Mouse (Mus musculus): Measurements from ENCODE around the gene Map3k7. TPM values are rescaled to one million over a fixed set of nuclear protein-coding genes. Genes with fewer than 3 reads are reported as not detected.

The Map3k7 gene
- polyA plus RNA-seq, 1 experiment from 2014 or later: 20.0 TPM

DNA sequence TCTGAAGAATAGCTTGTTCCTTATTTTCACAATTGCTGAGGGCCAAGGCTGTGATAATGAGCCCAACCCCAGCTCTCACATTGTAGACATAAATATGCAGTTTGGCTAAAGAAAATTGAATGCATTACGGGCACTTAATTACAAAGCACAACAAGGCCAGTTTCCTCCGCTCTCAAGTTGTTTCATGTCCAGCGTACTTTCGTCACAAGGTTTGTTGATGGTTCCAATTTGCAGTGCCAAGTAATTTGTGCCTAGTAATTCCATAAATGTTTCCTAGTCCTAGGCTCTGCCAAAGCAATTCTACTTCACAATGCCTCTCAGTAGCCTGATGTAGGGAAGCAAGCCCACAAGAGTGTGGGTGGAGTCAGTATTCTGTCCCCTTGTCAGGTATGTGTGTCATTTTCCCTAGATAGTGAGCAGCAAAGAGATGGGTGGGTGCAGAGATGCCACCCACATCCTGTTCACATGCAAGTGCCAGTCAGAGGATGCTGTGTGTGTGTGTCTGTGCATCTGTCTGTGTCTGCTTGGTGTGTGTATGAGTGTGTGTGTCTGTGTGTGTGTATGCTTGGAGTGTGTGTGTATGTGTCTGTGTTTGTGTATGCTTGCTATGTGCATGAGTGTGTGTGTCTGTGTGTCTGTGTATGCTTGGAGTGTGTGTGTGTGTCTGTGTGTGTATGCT lies 98.6 kb downstream of the Map3k7 start:
- no peak overlapping the region for H3K4me3 ChIP-seq (ENCODE audit: low read depth, low read length)
- H3K27ac ChIP-seq (ENCODE audit: low read length): no peak overlapping the region
- H3K36me3 ChIP-seq (ENCODE audit: control insufficient read depth, insufficient read depth, low read length): no peaks in the 10 kb centered on the region
- H3K9ac ChIP-seq (ENCODE audit: low read depth, low read length): no peak overlapping the region
- no peaks in the 10 kb centered on the region for H3K9me3 ChIP-seq (replicated peaks; ENCODE audit: control insufficient read depth, low read length, poor library complexity, severe bottlenecking)
- no peaks in the 10 kb centered on the region for H3K27me3 ChIP-seq (ENCODE audit: control insufficient read depth, insufficient read depth, low read depth, low read length)
- no peaks in the 10 kb centered on the region for H3K4me1 ChIP-seq (ENCODE audit: control insufficient read depth, insufficient read depth, low read length)
- no peak for ATAC-seq
- no peak overlapping the region for H3K4me2 ChIP-seq (ENCODE audit: low read length)
- WGBS: 72% methylated on average over 4 of the region's 4 CpGs

DNA sequence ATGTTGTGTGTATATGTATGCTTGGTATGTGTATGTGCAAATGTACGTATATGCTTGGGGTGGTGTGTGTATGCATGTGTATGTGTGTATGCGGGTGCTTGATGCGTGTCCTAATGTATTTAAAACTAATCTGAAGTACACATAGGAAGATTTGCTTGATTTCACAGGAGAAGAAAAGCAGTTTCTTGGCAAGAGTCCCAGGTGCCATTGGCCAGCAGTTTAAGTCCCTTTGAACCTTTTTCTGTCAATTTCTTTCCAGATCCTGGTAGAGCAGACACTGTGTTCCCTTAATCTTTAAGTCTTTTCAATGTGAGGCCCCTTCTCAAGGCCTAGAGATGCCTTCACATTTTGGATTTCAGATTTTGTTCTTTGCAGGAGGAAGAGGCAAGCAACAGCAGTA lies 99.4 kb downstream of the Map3k7 start:
- 62% methylated on average over 3 of the region's 3 CpGs for WGBS
- no peak overlapping the region for H3K4me2 ChIP-seq (ENCODE audit: low read length)
- no peaks in the 10 kb centered on the region for H3K9me3 ChIP-seq (replicated peaks; ENCODE audit: control insufficient read depth, low read length, poor library complexity, severe bottlenecking)
- H3K9ac ChIP-seq (ENCODE audit: low read depth, low read length): no peak overlapping the region
- H3K4me1 ChIP-seq (ENCODE audit: control insufficient read depth, insufficient read depth, low read length): no peaks in the 10 kb centered on the region
- no peak overlapping the region for H3K4me3 ChIP-seq (ENCODE audit: low read depth, low read length)
- ATAC-seq: no peak
- no peaks in the 10 kb centered on the region for H3K36me3 ChIP-seq (ENCODE audit: control insufficient read depth, insufficient read depth, low read length)
- H3K27ac ChIP-seq (ENCODE audit: low read length): no peak overlapping the region
- H3K27me3 ChIP-seq (ENCODE audit: control insufficient read depth, insufficient read depth, low read depth, low read length): no peaks in the 10 kb centered on the region

All from midbrain, embryonic 16.5 days (tissue).